Mouse (Mus musculus) liver, adult 2 months (tissue): ENCODE data around the gene Zfp536.

Experiments used
- CTCF ChIP-seq: fragments of 200-500 bp; IDR thresholded peaks from 2 replicates; pipeline ENCODE4 v1.5.1; 2011; ENCODE audit warnings: low read depth, low read length, control low read depth
- POLR2A ChIP-seq: fragments of 200-500 bp; IDR thresholded peaks from 2 replicates; pipeline ENCODE4 v1.6.1; 2011; ENCODE audit warnings: low read length, control low read depth; ENCODE audit not compliant: insufficient read depth; ENCODE audit errors: extremely low read depth

DNA sequence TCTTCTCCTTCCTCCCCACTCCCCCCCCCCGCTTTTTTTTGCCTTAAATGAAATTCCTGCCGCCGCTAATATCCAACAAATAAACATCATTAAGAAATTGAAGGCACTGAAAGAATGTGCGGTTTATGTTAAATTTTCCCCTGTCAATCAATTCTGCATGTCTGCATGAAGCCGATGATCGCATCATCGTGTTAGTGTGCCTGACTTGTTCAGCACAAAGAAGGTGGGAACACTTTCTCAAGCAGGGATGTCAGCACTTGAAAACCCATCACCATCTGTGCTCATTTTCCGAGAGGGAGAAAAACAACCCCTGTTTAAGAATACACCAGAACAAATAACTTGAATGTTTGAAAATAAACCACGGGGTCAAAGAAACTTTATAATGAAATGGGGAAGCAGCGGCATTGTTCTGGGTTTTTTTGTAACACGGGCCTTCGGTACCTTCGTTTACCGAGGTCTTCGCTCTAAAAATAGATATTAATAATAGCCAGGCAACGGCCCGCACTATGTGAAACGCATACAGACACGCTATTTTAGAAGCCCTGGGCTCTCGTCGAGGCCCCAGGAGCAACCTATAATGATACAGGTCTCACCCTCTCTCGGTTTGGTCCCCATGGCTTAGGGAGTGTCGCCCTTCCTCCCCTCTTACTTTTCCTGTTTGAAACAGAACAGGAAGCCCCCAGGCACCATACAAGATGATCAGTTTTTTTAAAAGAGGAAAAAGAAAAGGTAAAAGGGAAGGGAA, 83.7 kb downstream of the Zfp536 start:
- no peak for TF ChIP-seq CTCF
- no peak for TF ChIP-seq POLR2A
